ENCODE assay signal across 25 mouse cellular contexts in genomic region chr17:26240990-26241389, GRCm38 (mm10). TPM values are rescaled to one million over a fixed set of nuclear protein-coding genes. Genes with fewer than 3 reads are reported as not detected.
DNase-seq lines count a peak whose midpoint lies in the region; ATAC-seq and TF ChIP-seq lines count a peak whose summit lies in the region.
"Had no signal": no experiment of that assay in that cellular context is flagged by ENCODE, and none has a peak within 500 bp of the region (broad histone marks: within the 10 kb centered on the region; RNA-seq: fewer than 3 reads in every experiment).

No protein-coding gene starts in this region.

- H3K4me1 ChIP-seq in small intestine, adult 2 months (ENCODE audit: control insufficient read depth, insufficient read depth, insufficient read length, low read length), result peaks cover 16% of the 10 kb centered on the region; the same call in 1 of the 2 replicates
- H3K4me1 ChIP-seq: neural tube, embryonic 12.5 days had no signal

- peaks cover 1% of the 10 kb centered on the region; the same call in 1 of the 2 replicates for H3K36me3 ChIP-seq in small intestine, adult 2 months (ENCODE audit: control insufficient read depth, insufficient read depth, low read length)
- H3K36me3 ChIP-seq: embryonic facial prominence, embryonic 13.5 days; heart, embryonic 12.5 days; hindbrain, embryonic 15.5 days; limb, embryonic 15.5 days; lung, embryonic 15.5 days; neural tube, embryonic 12.5 days had no signal

- no peaks in the 10 kb centered on the region for H3K27me3 ChIP-seq in small intestine, adult 2 months (ENCODE audit: control insufficient read depth, insufficient read depth, low read length)
- H3K27me3 ChIP-seq: embryonic facial prominence, embryonic 13.5 days; heart, embryonic 12.5 days; hindbrain, embryonic 15.5 days; limb, embryonic 15.5 days; lung, embryonic 15.5 days; neural tube, embryonic 12.5 days had no signal

- ATAC-seq in megakaryocyte, adult 5-6 weeks (ENCODE audit: poor library complexity, severe bottlenecking), result no peak
- ATAC-seq: forebrain, embryonic 16.5 days had no signal

- 0 out of 2 replicates have a peak, but pooled peaks have one; percentile 26 for TF ChIP-seq POLR2A in small intestine, adult 2 months (IDR thresholded peaks at IDR 0.05; ENCODE audit: low read depth, low read length)

- 34% methylated on average over 6 of the region's 6 CpGs for WGBS in small intestine, adult 2 months

- peak overlapping the region; percentile 3; the same call in 1 of the 2 replicates for H3K4me3 ChIP-seq in small intestine, adult 2 months (ENCODE audit: low read depth, low read length)
- H3K4me3 ChIP-seq: embryonic facial prominence, embryonic 13.5 days; heart, embryonic 12.5 days; hindbrain, embryonic 15.5 days; limb, embryonic 15.5 days; lung, embryonic 15.5 days; neural tube, embryonic 12.5 days had no signal

- H3K27ac ChIP-seq in small intestine, adult 2 months (ENCODE audit: insufficient read depth, low read depth, low read length), result peak overlapping the region; percentile 95
- H3K27ac ChIP-seq: embryonic facial prominence, embryonic 13.5 days; hindbrain, embryonic 15.5 days; kidney, postnatal 0 days; limb, embryonic 15.5 days; lung, embryonic 15.5 days; macrophage; neural tube, embryonic 12.5 days had no signal

- DNase-seq in adrenal gland, postnatal 14 days, result peak; percentile 26
- DNase-seq in adrenal gland, postnatal 10 days, result no peak
- DNase-seq in right cerebral cortex, adult 18-20 months, result peak; percentile 11
- DNase-seq in right cerebral cortex, postnatal 25 days, result no peak
- DNase-seq in fibroblast of lung, adult 2 months (ENCODE audit: low read depth), result peak; percentile 30
- DNase-seq in ovary, adult 18-20 months (ENCODE audit: low spot score), result no peak
- DNase-seq: B cell, adult 2 months; cerebellum, postnatal 10 days; heart, postnatal 14 days; kidney, adult 11 months; spleen, adult 18-20 months; thymus, adult 2 months had no signal

- no peak for TF ChIP-seq CTCF in small intestine, adult 2 months (IDR thresholded peaks at IDR 0.05; ENCODE audit: extremely low read depth, insufficient read length, insufficient replicate concordance, low read depth, low read length)

RNA-seq across cellular contexts. Expression of gene Fam234a, which starts 3.1 kb away (rescaled TPM):
- 97.7 and 98.1 TPM in 2 replicates for total RNA-seq in adrenal gland, postnatal 14 days (2021)
- 100 to 1,000 TPM in 1 of 2 experiments, 10 to 100 TPM in 1; 91.9 to 103 TPM for total RNA-seq in adrenal gland, postnatal 10 days (2021)
- 154 and 290 TPM in 2 replicates for polyA plus RNA-seq in small intestine, adult 2 months (2012; rRNA removed)
- total RNA-seq in megakaryocyte, adult 5-6 weeks (2015), result 24.5 and 28.1 TPM in 2 replicates
- 27.7 and 28.6 TPM in 2 replicates for total RNA-seq in megakaryocyte, adult 5-6 weeks (2017)

RNA-seq across cellular contexts. Expression of gene Luc7l, which starts 11.7 kb away (rescaled TPM):
- 56.1 and 59.3 TPM in 2 replicates for total RNA-seq in adrenal gland, postnatal 14 days (2021)
- 10 to 100 TPM; 44.7 to 62.8 TPM for total RNA-seq in adrenal gland, postnatal 10 days (2021)
- 6.4 and 6.9 TPM in 2 replicates for polyA plus RNA-seq in small intestine, adult 2 months (2012; rRNA removed)
- total RNA-seq in megakaryocyte, adult 5-6 weeks (2015), result 29.9 and 36.5 TPM in 2 replicates
- total RNA-seq in megakaryocyte, adult 5-6 weeks (2017), result 50.6 and 52.7 TPM in 2 replicates

RNA-seq across cellular contexts. Expression of gene Arhgdig, which starts 33.4 kb away (rescaled TPM):
- 8.5 and 9.2 TPM in 2 replicates for total RNA-seq in adrenal gland, postnatal 14 days (2021)
- total RNA-seq in adrenal gland, postnatal 10 days (2021), result 10 to 100 TPM in 1 of 2 experiments, 1 to 10 TPM in 1; 8.6 to 15.8 TPM
- polyA plus RNA-seq in small intestine, adult 2 months (2012; rRNA removed), result 3.2 and 44.6 TPM in 2 replicates
- not detected in 2 replicates for total RNA-seq in megakaryocyte, adult 5-6 weeks (2015)
- not detected in 2 replicates for total RNA-seq in megakaryocyte, adult 5-6 weeks (2017)
- total RNA-seq: monocyte, adult 5-6 weeks had no signal
- polyA plus RNA-seq: macrophage had no signal

RNA-seq across cellular contexts. Expression of gene Rgs11, which starts 38.2 kb away (rescaled TPM):
- 17.9 and 20.4 TPM in 2 replicates for total RNA-seq in adrenal gland, postnatal 14 days (2021)
- 10 to 100 TPM in 1 of 2 experiments, 1 to 10 TPM in 1; 8.7 to 21.2 TPM for total RNA-seq in adrenal gland, postnatal 10 days (2021)
- 3.8 and 29.7 TPM in 2 replicates for polyA plus RNA-seq in small intestine, adult 2 months (2012; rRNA removed)
- not detected in 2 replicates for total RNA-seq in megakaryocyte, adult 5-6 weeks (2015)
- 0.55 TPM in 1 of 2 replicates, not detected in the other for total RNA-seq in megakaryocyte, adult 5-6 weeks (2017)
- total RNA-seq: granulocyte monocyte progenitor cell, adult 5-6 weeks; monocyte, adult 5-6 weeks had no signal

RNA-seq across cellular contexts. Expression of gene Pdia2, which starts 42.1 kb away (rescaled TPM):
- 1.4 and 1.5 TPM in 2 replicates for total RNA-seq in adrenal gland, postnatal 14 days (2021)
- 1 to 10 TPM; 1.4 to 2.2 TPM for total RNA-seq in adrenal gland, postnatal 10 days (2021)
- 1.6 and 247 TPM in 2 replicates for polyA plus RNA-seq in small intestine, adult 2 months (2012; rRNA removed)
- 0.60 and 4.2 TPM in 2 replicates for total RNA-seq in megakaryocyte, adult 5-6 weeks (2015)
- total RNA-seq in megakaryocyte, adult 5-6 weeks (2017), result 0.28 and 0.55 TPM in 2 replicates
- total RNA-seq: granulocyte monocyte progenitor cell, adult 5-6 weeks; heart, postnatal 14 days; monocyte, adult 5-6 weeks had no signal
- polyA plus RNA-seq: forebrain, embryonic 16.5 days; macrophage; thymus, adult 2 months had no signal

Comparison
In these comparisons a context has a peak if more than half of its experiments do, and no peak if none do; other contexts are left out.
1. DNase-seq: peak in adrenal gland, postnatal 14 days (single experiment), right cerebral cortex, adult 18-20 months (single experiment) and fibroblast of lung, adult 2 months (single experiment); none in adrenal gland, postnatal 10 days (single experiment), right cerebral cortex, postnatal 25 days (single experiment) and ovary, adult 18-20 months (single experiment).